Mouse (Mus musculus) MEL-GATA-1-ER (cell line): ENCODE results near the gene Slx4ip.
A peak's percentile ranks its signal among the peaks of the same experiment; 100 is the strongest.

Experiments used
- DNase-seq: peaks from one replicate; pipeline ENCODE4 v3.0.0-alpha.2; 2012; ENCODE audit warnings: low read depth; ENCODE audit errors: extremely low read depth

The Slx4ip gene

GRCm38 (mm10) chr2:136891068-136891950 lies at the start of gene Slx4ip, which contains the start of the genes AL731706.1 and Mkks:
Gene Slx4ip (plus strand): TSS chr2:136891218.
Gene AL731706.1 (minus strand): TSS chr2:136891389.
Gene Mkks (minus strand): TSS chr2:136891389.
- peak; percentile 97 for DNase-seq

- no peak for DNase-seq
Measured at GRCm38 (mm10) chr2:136850366-136850765, 40.7 kb upstream of the Slx4ip start.

GRCm38 (mm10) chr2:136854543-136855388 lies 36.3 kb upstream of the Slx4ip start:
- no peak for DNase-seq

- no peak for DNase-seq
Measured at GRCm38 (mm10) chr2:136885579-136885978, 5.4 kb upstream of the Slx4ip start, which contains the start of gene AL731706.2. Gene AL731706.2 (minus strand): TSS chr2:136885679.

- no peak for DNase-seq
Measured at GRCm38 (mm10) chr2:136886846-136887245, 4.2 kb upstream of the Slx4ip start.

- DNase-seq: peak; percentile 58
Measured at GRCm38 (mm10) chr2:136890716-136891067, 326 bp upstream of the Slx4ip start.

- peak; percentile 95 for DNase-seq
Measured at GRCm38 (mm10) chr2:136891951-136892371, 943 bp downstream of the Slx4ip start.

GRCm38 (mm10) chr2:136894494-136894893 lies 3.5 kb downstream of the Slx4ip start:
- DNase-seq: no peak

- no peak for DNase-seq
Measured at GRCm38 (mm10) chr2:136896131-136896530, 5.1 kb downstream of the Slx4ip start.

- no peak for DNase-seq
Measured at GRCm38 (mm10) chr2:136908596-136908995, 17.6 kb downstream of the Slx4ip start.

- no peak for DNase-seq
Measured at GRCm38 (mm10) chr2:136909298-136909697, 18.3 kb downstream of the Slx4ip start.

GRCm38 (mm10) chr2:136911958-136912411 lies 21.0 kb downstream of the Slx4ip start:
- no peak for DNase-seq

GRCm38 (mm10) chr2:136913021-136913420 lies 22.0 kb downstream of the Slx4ip start:
- no peak for DNase-seq

GRCm38 (mm10) chr2:136914334-136914902 lies 23.4 kb downstream of the Slx4ip start:
- no peak for DNase-seq

- DNase-seq: no peak
Measured at GRCm38 (mm10) chr2:136919433-136919832, 28.4 kb downstream of the Slx4ip start.

GRCm38 (mm10) chr2:136920257-136920993 lies 29.4 kb downstream of the Slx4ip start:
- no peak for DNase-seq

- peak; percentile 22 for DNase-seq
Measured at GRCm38 (mm10) chr2:136921003-136921408, 30.0 kb downstream of the Slx4ip start.

- DNase-seq: no peak
Measured at GRCm38 (mm10) chr2:136936391-136937288, 45.6 kb downstream of the Slx4ip start.

GRCm38 (mm10) chr2:136938249-136938648 lies 47.2 kb downstream of the Slx4ip start:
- no peak for DNase-seq

GRCm38 (mm10) chr2:136946297-136946696 lies 55.3 kb downstream of the Slx4ip start:
- DNase-seq: no peak
